Mouse (Mus musculus): ENCODE measurements around the gene Gm11562.
"Not testable (repeated sequence)": the region's sequence is repeated elsewhere in the genome, so short reads cannot be mapped to it uniquely, and the experiment has no call there.

The Gm11562 gene

DNA sequence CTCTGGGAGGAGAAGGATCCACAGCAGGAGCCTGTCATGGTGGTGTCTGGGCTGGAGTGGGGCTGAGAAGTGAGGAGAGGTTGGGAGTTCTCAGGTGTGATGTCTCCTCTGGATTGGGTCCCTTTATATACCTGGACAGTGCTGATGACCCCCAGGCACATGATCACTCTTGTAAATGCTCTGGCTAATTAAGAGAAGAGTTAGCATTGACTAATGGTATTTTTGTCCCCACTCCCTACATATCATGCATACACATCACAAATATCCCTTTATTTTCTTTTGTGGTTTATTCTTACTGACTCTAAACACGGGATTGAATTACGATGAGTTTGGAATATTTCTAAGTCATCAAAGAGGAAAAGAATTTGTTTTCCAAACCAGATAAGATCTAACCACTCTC lies at the start of gene Gm11562:
Gene Gm11562, minus strand, starts transcription at position 101 of the 400 bp plus-strand sequence.
- in situ Hi-C loops (cut with MboI; ENCODE audit: low pct_unique_long_range_greater_than_20kb in 1 of 2, low sequenced_read_pairs in 2 of 2, unreplicated experiment in 1 of 2) = no loop called here

GRCm38 (mm10) chr11:99665860-99666259 lies 45.6 kb upstream of the Gm11562 start, which contains the start of gene Krtap4-6:
Gene Krtap4-6 (minus strand): TSS chr11:99665960.
- in situ Hi-C loops (cut with MboI; ENCODE audit: low pct_unique_long_range_greater_than_20kb in 1 of 2, low sequenced_read_pairs in 2 of 2, unreplicated experiment in 1 of 2) = no loop called here

DNA sequence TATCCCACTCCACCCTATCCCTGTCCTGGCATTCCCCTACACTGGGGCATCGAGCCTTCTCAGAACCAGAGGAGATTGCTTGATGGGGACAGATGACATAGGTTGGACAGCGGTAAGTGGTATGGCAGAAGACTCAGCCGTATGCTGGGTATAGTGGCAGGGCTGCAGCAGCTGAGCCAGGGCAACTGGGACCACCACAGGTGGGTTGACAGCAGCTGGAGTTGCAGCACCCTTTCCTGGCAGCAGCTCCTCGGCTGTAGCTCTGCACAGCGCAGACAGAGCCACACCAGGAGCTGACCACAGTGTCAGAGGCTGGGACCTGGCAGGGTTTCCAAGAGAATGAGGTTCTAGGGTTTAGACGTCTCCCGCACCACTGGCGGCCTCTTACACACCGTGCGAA lies 42.6 kb upstream of the Gm11562 start:
- in situ Hi-C loops (cut with MboI; ENCODE audit: low pct_unique_long_range_greater_than_20kb in 1 of 2, low sequenced_read_pairs in 2 of 2, unreplicated experiment in 1 of 2) = no loop called here

DNA sequence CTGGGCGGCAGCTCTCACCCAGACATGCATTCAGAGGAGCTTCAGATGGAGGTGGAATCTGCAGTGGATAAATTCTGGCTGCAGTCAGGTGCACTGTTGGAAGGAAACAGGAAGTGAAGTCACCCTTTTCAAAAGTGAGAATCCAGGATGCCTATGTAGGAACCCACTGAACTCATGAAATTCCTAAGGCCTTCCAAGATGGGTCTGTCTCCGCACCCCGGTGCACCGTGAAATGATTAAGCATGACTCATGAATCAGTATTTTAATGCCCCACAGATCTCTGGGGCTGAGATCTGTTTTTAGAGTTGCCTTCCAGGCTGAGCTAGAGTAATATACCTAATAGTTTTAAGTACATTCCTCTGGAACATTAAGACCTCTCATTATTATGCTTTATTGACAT lies 39.0 kb upstream of the Gm11562 start:
- in situ Hi-C loops (cut with MboI; ENCODE audit: low pct_unique_long_range_greater_than_20kb in 1 of 2, low sequenced_read_pairs in 2 of 2, unreplicated experiment in 1 of 2) = no loop called here

DNA sequence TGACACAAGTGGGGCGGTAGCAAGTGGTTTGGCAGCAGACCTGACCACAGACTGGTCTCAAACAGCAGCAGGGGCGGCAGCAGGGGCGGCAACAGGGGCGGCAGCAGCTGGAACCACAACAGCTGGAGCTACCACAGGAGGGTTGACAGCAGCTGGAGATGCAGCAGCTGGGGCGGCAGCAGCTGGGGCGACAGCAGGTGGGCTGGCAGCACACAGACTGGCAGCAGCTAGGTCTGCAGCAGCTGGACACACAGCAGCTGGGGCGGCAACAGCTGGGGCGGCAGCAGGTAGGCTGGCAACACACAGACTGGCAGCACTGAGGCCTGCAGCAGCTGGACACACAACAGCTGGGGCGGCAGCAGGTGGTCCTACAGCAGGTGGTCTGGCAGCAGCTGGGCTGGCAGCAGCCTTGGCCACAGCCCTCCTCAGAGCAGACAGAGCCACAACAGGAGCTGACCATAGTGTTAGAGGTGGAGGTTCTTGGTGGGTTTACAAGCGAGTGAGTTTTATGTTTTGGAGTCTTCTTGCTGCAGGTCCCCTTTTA lies 38.3 kb upstream of the Gm11562 start, which contains the start of gene Gm11563:
Gene Gm11563, minus strand, starts transcription at position 494 of the 544 bp plus-strand sequence.
- in situ Hi-C loops (cut with MboI; ENCODE audit: low pct_unique_long_range_greater_than_20kb in 1 of 2, low sequenced_read_pairs in 2 of 2, unreplicated experiment in 1 of 2) = not testable (repeated sequence)

DNA sequence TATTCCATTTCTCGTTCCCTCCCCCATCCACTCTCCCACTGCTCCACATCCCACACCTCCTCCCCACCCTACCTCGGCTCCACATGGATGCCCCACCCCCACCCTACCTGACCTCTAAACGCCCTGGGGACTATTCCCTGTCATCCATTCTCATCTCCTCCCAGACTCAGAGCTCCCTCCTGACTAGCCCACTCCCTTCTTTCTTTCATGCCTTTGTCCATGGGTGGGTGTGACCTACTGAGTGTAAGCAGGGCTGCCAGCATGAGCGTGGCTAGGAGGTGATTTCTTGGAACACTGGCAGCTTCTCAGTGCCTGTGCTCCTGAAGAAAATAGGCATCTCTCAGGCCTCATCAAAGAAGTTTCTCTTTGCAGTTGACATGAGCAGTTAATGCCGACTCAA lies 36.8 kb upstream of the Gm11562 start:
- in situ Hi-C loops (cut with MboI; ENCODE audit: low pct_unique_long_range_greater_than_20kb in 1 of 2, low sequenced_read_pairs in 2 of 2, unreplicated experiment in 1 of 2) = no loop called here

- in situ Hi-C loops (cut with MboI; ENCODE audit: low pct_unique_long_range_greater_than_20kb in 1 of 2, low sequenced_read_pairs in 2 of 2, unreplicated experiment in 1 of 2) = no loop called here
Measured at GRCm38 (mm10) chr11:99650136-99650535, 29.9 kb upstream of the Gm11562 start, which contains the start of gene Gm11555. Gene Gm11555 (minus strand): TSS chr11:99650236.

DNA sequence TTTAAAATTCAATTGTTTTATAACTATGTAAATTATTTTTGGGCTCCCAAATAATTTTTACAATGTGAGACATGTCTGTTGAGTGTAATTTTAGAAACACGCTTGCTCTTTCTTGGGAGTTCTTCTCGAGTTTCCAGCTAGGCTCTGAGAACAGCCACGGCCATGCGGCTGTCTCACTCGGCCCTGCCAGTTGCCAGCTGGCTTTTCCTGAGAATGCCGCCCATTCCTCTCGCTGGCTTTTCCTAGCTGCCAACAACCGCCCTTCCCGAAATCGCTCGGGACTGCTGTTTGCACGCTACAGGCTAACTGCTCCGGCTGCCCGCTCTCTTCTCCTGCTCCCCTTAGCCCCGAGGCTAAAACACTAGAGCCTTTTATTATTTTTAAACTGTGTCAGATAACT lies 26.2 kb upstream of the Gm11562 start:
- in situ Hi-C loops (cut with MboI; ENCODE audit: low pct_unique_long_range_greater_than_20kb in 1 of 2, low sequenced_read_pairs in 2 of 2, unreplicated experiment in 1 of 2) = no loop called here

GRCm38 (mm10) chr11:99644351-99644750 lies 24.1 kb upstream of the Gm11562 start:
- in situ Hi-C loops (cut with MboI; ENCODE audit: low pct_unique_long_range_greater_than_20kb in 1 of 2, low sequenced_read_pairs in 2 of 2, unreplicated experiment in 1 of 2) = no loop called here

GRCm38 (mm10) chr11:99643635-99644139 lies 23.5 kb upstream of the Gm11562 start, which contains the start of gene Krtap4-7:
Gene Krtap4-7 (minus strand): TSS chr11:99644089.
- in situ Hi-C loops (cut with MboI; ENCODE audit: low pct_unique_long_range_greater_than_20kb in 1 of 2, low sequenced_read_pairs in 2 of 2, unreplicated experiment in 1 of 2) = not testable (repeated sequence)

GRCm38 (mm10) chr11:99640926-99641325 lies 20.7 kb upstream of the Gm11562 start:
- in situ Hi-C loops (cut with MboI; ENCODE audit: low pct_unique_long_range_greater_than_20kb in 1 of 2, low sequenced_read_pairs in 2 of 2, unreplicated experiment in 1 of 2) = no loop called here

DNA sequence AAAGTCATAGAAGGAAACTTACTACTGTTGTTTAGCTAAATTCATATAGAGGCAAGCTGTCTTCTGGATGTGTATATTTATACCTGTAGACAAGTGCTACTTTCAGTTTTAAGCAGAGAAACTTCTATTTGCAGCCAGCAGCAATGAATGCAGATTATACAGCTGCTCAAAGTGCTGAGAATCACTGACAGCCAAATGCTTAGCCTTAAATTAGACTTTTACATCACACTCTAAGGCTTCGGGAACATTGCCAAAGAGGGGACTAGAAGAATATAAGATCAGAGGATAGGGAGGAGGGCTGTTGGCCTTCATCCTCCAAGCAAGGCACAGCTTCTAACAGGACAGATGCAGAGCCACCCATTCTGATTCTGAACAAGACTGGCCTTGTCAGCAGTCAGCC lies 16.9 kb upstream of the Gm11562 start:
- in situ Hi-C loops (cut with MboI; ENCODE audit: low pct_unique_long_range_greater_than_20kb in 1 of 2, low sequenced_read_pairs in 2 of 2, unreplicated experiment in 1 of 2) = no loop called here

- in situ Hi-C loops (cut with MboI; ENCODE audit: low pct_unique_long_range_greater_than_20kb in 1 of 2, low sequenced_read_pairs in 2 of 2, unreplicated experiment in 1 of 2) = no loop called here
Measured at GRCm38 (mm10) chr11:99634653-99635134, 14.5 kb upstream of the Gm11562 start, which contains the start of gene Krtap4-2. Gene Krtap4-2 (minus strand): TSS chr11:99635084.

DNA sequence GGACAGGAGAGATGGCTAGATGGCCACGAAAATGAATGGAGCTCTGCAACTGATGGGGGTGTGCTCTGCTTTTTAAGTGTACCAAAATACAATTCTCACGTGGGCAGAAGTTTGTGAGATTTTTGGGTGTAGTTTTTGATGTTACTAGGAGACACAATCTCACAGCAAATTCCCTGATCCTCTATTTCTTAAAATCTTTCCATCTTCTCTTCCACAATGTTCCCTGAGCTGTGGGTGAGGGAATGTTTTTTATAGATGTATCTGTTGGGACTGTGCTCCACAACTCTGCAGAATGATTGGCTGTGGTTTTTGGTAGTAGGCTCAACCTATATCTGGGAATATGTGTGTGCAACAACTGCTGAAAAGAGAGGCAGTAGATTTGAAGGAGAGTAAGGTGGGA lies 13.1 kb upstream of the Gm11562 start:
- in situ Hi-C loops (cut with MboI; ENCODE audit: low pct_unique_long_range_greater_than_20kb in 1 of 2, low sequenced_read_pairs in 2 of 2, unreplicated experiment in 1 of 2) = no loop called here

DNA sequence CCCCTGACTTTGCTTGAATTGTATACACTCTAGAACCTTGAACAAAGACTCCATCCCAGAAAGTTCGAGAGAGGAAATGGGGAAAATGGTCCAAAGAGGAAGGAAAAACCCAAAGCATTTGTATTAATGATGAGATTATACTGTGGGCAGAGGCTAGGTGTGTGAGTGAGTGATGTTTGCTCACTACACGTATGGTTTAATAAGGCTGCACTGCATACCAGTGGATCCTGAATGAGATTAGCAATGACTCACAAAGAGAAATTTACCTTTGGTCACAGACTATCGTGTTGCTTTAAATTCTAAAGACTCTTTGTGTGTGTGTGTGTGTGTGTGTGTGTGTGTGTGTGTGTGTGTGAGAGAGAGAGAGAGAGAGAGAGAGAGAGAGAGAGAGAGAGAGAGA lies 10.7 kb upstream of the Gm11562 start:
- in situ Hi-C loops (cut with MboI; ENCODE audit: low pct_unique_long_range_greater_than_20kb in 1 of 2, low sequenced_read_pairs in 2 of 2, unreplicated experiment in 1 of 2) = no loop called here

DNA sequence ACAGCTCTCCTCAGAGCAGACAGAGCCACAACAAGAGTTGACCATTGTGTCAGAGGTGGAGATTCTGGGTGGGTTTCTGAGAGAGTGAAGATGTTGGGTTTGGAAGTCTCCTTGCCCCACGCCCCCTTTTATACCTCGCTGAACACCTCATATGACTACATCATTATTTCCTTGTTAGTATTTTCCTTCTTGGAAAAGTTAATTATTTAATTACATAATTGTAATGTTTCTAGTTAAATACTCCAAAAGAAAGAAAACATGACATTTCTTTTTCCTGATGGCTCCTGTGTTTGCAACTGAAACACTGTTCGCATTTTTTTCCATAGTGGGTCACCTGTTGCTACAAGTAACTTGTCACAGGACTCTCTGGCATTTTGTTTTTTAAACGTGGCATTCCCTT lies 7.9 kb upstream of the Gm11562 start, which contains the start of gene Krtap4-1:
Gene Krtap4-1, minus strand, starts transcription at position 101 of the 400 bp plus-strand sequence.
- in situ Hi-C loops (cut with MboI; ENCODE audit: low pct_unique_long_range_greater_than_20kb in 1 of 2, low sequenced_read_pairs in 2 of 2, unreplicated experiment in 1 of 2) = no loop called here

GRCm38 (mm10) chr11:99614796-99615363 lies 5.4 kb downstream of the Gm11562 start, which contains the start of gene Krtap2-4:
Gene Krtap2-4 (minus strand): TSS chr11:99614846.
- in situ Hi-C loops (cut with MboI; ENCODE audit: low pct_unique_long_range_greater_than_20kb in 1 of 2, low sequenced_read_pairs in 2 of 2, unreplicated experiment in 1 of 2) = no loop called here

DNA sequence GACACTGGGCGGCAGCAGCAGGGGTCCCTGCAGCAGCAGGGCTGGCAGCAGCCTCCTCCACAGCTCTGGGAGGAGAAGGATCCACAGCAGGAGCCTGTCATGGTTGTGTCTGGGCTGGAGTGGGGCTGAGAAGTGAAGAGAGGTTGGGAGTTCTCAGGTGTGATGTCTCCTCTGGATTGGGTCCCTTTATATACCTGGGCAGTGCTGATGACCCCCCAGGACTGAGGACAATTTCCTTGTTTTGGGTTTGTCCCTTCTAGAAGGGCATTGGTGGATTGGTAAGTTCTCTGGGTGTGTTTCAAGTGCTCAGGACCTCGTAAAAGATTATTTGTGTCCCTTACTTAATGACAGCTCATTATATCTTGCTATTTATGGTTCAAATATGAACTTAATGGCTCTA lies 10.1 kb downstream of the Gm11562 start, which contains the start of gene Gm11937:
Gene Gm11937, minus strand, starts transcription at position 101 of the 400 bp plus-strand sequence.
- in situ Hi-C loops (cut with MboI; ENCODE audit: low pct_unique_long_range_greater_than_20kb in 1 of 2, low sequenced_read_pairs in 2 of 2, unreplicated experiment in 1 of 2) = not testable (repeated sequence)

DNA sequence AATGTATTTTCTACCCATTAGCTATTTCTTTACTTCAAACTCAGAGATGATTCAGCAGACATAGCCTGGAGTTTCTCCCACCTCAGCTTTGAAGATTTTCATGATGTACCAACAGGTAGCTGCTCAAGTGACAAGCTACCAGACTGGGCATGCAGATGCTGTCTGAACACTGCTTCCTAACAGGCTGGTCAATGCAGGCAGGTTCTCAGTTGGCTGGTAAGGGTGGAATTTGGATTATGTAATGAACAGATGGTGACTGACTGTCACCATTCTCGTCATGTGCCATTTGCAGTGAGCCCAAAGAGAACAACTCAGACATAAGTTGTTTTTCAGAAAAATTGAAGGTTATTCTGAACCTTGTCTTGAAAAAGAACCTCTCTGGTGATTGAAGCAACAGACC lies 11.1 kb downstream of the Gm11562 start:
- in situ Hi-C loops (cut with MboI; ENCODE audit: low pct_unique_long_range_greater_than_20kb in 1 of 2, low sequenced_read_pairs in 2 of 2, unreplicated experiment in 1 of 2) = no loop called here

DNA sequence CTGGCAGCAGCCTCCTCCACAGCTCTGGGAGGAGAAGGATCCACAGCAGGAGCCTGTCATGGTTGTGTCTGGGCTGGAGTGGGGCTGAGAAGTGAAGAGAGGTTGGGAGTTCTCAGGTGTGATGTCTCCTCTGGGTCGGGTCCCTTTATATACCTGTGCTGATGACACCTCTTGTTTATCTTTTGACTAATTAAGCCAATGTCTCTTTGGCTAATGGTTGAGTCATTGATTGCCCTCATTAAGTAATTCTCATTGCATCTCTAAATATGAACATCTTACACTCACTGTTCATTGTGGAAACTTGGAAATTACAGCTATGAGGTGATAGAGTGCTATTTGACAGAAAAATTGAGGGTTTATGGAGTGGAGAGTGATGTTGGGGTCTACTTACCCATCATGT lies 17.0 kb downstream of the Gm11562 start, which contains the start of gene Gm11938:
Gene Gm11938, minus strand, starts transcription at position 101 of the 400 bp plus-strand sequence.
- in situ Hi-C loops (cut with MboI; ENCODE audit: low pct_unique_long_range_greater_than_20kb in 1 of 2, low sequenced_read_pairs in 2 of 2, unreplicated experiment in 1 of 2) = not testable (repeated sequence)
